Mouse (Mus musculus) ES-E14 (cell line): ENCODE results near the gene Zfp263. TPM values are rescaled to one million over a fixed set of nuclear protein-coding genes. Genes with fewer than 3 reads are reported as not detected.

Experiments used
- DNase-seq: peaks from one replicate; pipeline ENCODE4 v3.0.0-alpha.2; 2013; ENCODE audit warnings: low read depth, low spot score
- H3K27ac ChIP-seq: 2 replicates; pipeline ENCODE4 v1.5.1; 2012; ENCODE audit warnings: low read depth, mild to moderate bottlenecking, low read length, moderate library complexity, mixed read lengths; ENCODE audit not compliant: poor library complexity, insufficient read depth, severe bottlenecking
- H3K36me3 ChIP-seq: 2 replicates; pipeline ENCODE4 v1.6.1; 2012; ENCODE audit warnings: mild to moderate bottlenecking, low read length, moderate library complexity, mixed read lengths; ENCODE audit not compliant: control insufficient read depth, poor library complexity, insufficient read depth, severe bottlenecking
- H3K4me1 ChIP-seq, 2 experiments: fragments of 150-350 bp in 1 of 2; sonication (generic) in 1 of 2; 2 replicates each; pipeline ENCODE4 v1.6.1; 2012; ENCODE audit warnings: low read length in 2 of 2, mild to moderate bottlenecking in 1 of 2, mixed read lengths in 1 of 2; ENCODE audit not compliant: control insufficient read depth in 2 of 2, insufficient read depth in 2 of 2, poor library complexity in 1 of 2
- H3K4me3 ChIP-seq, 2 experiments: fragments of 150-350 bp in 1 of 2; sonication (generic) in 1 of 2; 2 replicates each; pipeline ENCODE4 v1.5.1; 2012; ENCODE audit warnings: low read length in 2 of 2, low read depth in 1 of 2, mild to moderate bottlenecking in 1 of 2, mixed read lengths in 1 of 2; ENCODE audit not compliant: insufficient read depth in 1 of 2, poor library complexity in 1 of 2, severe bottlenecking in 1 of 2
- H3K9ac ChIP-seq: 2 replicates; pipeline ENCODE4 v1.6.1; 2012; ENCODE audit warnings: low read depth, mild to moderate bottlenecking, low read length, mixed read lengths; ENCODE audit not compliant: poor library complexity, insufficient read depth, severe bottlenecking
- H3K9me3 ChIP-seq: fragments of 150-350 bp; sonication (generic); 2 replicates; pipeline ENCODE4 v1.6.1; 2012; ENCODE audit warnings: low read depth, mild to moderate bottlenecking, low read length; ENCODE audit not compliant: control insufficient read depth, insufficient read depth
- CHD2 ChIP-seq: IDR thresholded peaks from 2 replicates; pipeline ENCODE4 v1.6.1; 2014; ENCODE audit warnings: mild to moderate bottlenecking, low read depth, low read length, inconsistent platforms
- HCFC1 ChIP-seq: IDR thresholded peaks from 2 replicates; pipeline ENCODE4 v1.6.1; 2012; ENCODE audit warnings: low read length, inconsistent platforms, borderline replicate concordance; ENCODE audit not compliant: insufficient read depth
- MAFK ChIP-seq: IDR thresholded peaks from 2 replicates; pipeline ENCODE4 v1.6.1; 2014; ENCODE audit warnings: mild to moderate bottlenecking, low read depth, low read length, inconsistent platforms; ENCODE audit not compliant: insufficient read depth
- ZC3H11A ChIP-seq: IDR thresholded peaks from 2 replicates; pipeline ENCODE4 v1.6.1; 2012; ENCODE audit warnings: low read depth, mild to moderate bottlenecking, inconsistent platforms, low read length, borderline replicate concordance
- ZNF384 ChIP-seq: IDR thresholded peaks from 2 replicates; pipeline ENCODE4 v1.6.1; 2012; ENCODE audit warnings: low read depth, low read length, inconsistent platforms
- in situ Hi-C, 2 experiments: fragments of 600-800 bp; cut with MboI; formaldehyde crosslinking; loops; one replicate each; pipeline ENCODE4 v1.15.1; 2025; ENCODE audit warnings: low sequenced_read_pairs in 2 of 2, inconsistent platforms in 1 of 2; ENCODE audit not compliant: unreplicated experiment in 2 of 2
- total RNA-seq: library from RNA; depleted of rRNA; stranded (reverse); fragments of 300-350 nt; gene quantifications from 2 replicates; pipeline ENCODE4 v1.2.3, GENCODE M21; 2012; rRNA removed

The Zfp263 gene
- total RNA-seq = 25.4 and 27.5 TPM in 2 replicates

DNA sequence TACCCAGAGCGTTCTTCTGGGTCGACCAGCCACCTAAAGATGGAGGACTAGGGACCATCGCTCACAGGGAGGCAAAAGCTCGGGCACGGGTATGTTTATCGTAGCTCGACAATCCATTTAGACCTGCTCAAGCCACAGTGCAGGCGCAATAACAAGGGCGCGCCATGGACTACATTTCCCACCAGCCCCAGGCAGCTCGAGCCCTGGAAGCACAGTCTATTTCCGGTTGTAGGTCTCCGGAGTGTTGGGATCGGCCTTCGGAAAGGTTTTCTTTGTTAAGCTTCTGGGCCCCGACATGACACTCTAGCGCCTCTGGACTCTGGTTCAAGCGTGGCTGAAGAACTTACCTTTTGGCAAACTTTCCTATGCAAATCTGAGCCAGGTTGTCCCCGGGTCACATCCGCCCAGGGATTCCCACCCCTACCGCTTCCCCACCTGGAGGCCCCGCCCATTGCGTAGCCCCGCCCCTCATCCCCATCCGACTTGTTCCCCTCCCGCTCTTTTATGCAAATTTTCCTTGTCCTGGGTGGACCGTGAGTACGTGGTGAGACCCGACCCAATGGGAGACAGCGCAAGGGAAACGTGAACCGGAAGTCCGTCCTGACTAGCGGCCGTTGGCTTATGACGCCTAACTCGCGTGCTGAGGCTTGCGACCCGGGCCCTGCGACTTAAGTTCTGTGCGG is at the start of gene Zfp263:
Zfp263 (plus strand) TSS at position 591 of the 683 bp plus-strand sequence.
- H3K9ac ChIP-seq = peak within 1 kb of the TSS; percentile 78

DNA sequence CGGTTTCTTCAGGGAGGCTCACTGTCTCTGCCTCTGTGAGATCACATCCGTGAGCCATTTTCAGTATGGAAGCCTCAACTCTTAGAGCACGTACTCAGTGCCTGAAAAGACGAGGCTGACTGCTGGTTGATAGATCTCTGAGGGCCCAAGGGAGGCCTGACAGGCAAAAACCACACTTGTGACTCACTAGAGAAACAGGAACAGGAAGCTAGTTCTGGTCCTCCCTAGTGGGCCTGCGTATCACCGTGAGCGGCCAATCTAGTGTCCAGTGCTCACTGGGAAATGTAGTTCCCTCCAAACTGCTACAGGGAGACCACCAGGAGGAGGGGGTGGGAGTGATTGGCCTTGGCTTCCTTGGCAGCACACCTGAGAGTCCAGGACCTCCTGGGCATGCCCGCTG is 44.6 kb upstream of the Zfp263 start:
- no peak overlapping the region for H3K27ac ChIP-seq
- no peak overlapping the region for H3K9ac ChIP-seq
- TF ChIP-seq HCFC1 (0 out of 2 replicates have a peak, but pooled peaks have one; percentile 53), CHD2 (no peak)
- in situ Hi-C loops = no loop called here
- no peaks in the 10 kb centered on the region for H3K4me1 ChIP-seq
- no peak overlapping the region for H3K4me3 ChIP-seq
- H3K9me3 ChIP-seq = no peaks in the 10 kb centered on the region
- no peak for DNase-seq
- H3K36me3 ChIP-seq = no peaks in the 10 kb centered on the region

More for the DNA sequence above, at the start of gene Zfp263:
- TF ChIP-seq ZNF384 (no peak), HCFC1 (peak; percentile 92)
- peak; percentile 98 for DNase-seq
- Histone ChIP-seq H3K4me1 (peaks cover 0 to 5% of the 10 kb centered on the region in 2 experiments; a peak in 1 of 4 replicates), H3K4me3 (peak within 1 kb of the TSS; percentile 84 to 92), H3K9me3 (no peaks in the 10 kb centered on the region), H3K27ac (peak within 1 kb of the TSS; percentile 86), H3K36me3 (peaks cover 6% of the 10 kb centered on the region)
- in situ Hi-C loops = no loop called here

DNA sequence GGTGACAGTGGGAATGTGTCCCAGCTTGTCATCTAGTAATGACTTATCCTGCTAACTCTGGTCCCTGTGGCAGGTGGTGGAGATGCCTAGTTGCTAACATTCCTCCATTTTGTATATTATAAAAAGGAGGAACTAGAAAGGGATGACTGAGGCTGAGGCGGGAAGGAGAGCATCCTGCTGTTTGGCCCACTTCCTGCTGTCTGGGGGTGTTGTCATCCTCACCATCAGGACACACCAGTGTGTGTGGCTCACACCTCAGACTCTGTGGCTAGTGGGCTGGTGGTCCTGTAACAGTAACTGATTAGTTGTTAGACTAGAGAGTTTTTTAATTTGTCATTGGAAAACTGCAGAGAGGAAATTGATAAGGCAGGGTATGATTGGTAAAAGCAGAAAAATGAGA is 43.0 kb upstream of the Zfp263 start:
- no peaks in the 10 kb centered on the region for H3K4me1 ChIP-seq
- DNase-seq = no peak
- H3K36me3 ChIP-seq = no peaks in the 10 kb centered on the region
- no peaks in the 10 kb centered on the region for H3K9me3 ChIP-seq
- H3K27ac ChIP-seq = no peak overlapping the region
- no peak overlapping the region for H3K4me3 ChIP-seq
- H3K9ac ChIP-seq = no peak overlapping the region
- TF ChIP-seq ZNF384 (no peak), ZC3H11A (no peak), MAFK (no peak), CHD2 (no peak), HCFC1 (no peak)
- in situ Hi-C loops = no loop called here

DNA sequence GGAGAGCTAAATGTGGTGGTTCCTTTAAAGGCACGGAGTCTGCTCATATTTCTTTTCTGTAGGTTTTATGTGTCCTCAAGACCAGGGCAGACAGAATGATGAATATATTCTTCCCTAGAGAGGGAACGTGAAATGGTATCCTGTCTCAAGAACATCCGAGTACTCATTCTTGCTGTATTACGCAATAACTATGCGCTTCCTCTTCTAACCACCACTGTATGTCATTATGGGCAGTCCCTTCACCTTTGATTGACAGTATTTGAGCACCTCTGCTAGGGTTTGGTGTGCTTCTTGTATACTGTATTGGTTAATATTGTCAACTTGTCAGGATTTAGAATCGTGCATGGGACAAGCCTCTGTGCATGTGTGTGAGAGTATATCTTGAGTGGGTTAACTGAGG is 37.2 kb upstream of the Zfp263 start:
- H3K9ac ChIP-seq = no peak overlapping the region
- H3K4me3 ChIP-seq = no peak overlapping the region
- in situ Hi-C loops = no loop called here
- no peak overlapping the region for H3K27ac ChIP-seq
- no peaks in the 10 kb centered on the region for H3K4me1 ChIP-seq
- no peak for TF ChIP-seq CHD2
- TF ChIP-seq MAFK = no peak
- TF ChIP-seq ZNF384 = no peak
- TF ChIP-seq HCFC1 = no peak
- TF ChIP-seq ZC3H11A = no peak
- no peak for DNase-seq
- H3K36me3 ChIP-seq = no peaks in the 10 kb centered on the region
- H3K9me3 ChIP-seq = no peaks in the 10 kb centered on the region

DNA sequence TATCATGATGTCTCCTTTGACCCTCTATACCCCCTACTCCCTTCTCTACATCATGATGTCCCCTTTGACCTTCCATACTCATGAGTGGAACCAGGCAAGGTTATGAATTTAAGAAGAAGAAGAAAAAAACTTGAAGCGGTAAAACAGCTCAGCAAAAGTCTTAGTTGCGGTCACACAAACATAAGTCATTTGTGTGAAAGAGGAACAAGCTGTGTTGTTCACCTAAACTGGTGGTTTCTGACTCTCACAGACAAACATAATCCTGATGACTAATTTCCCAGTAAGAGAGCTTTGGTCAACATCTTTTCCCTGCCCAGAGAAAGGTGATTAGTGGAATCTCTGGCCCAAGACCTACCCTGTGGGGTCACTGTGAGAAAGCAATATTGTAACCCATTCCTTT is 29.2 kb upstream of the Zfp263 start:
- DNase-seq = no peak
- no peaks in the 10 kb centered on the region for H3K36me3 ChIP-seq
- no peaks in the 10 kb centered on the region for H3K9me3 ChIP-seq
- TF ChIP-seq HCFC1 (no peak), CHD2 (no peak), ZC3H11A (no peak), ZNF384 (no peak), MAFK (no peak)
- in situ Hi-C loops = no loop called here
- no peak overlapping the region for H3K4me3 ChIP-seq
- no peaks in the 10 kb centered on the region for H3K4me1 ChIP-seq
- no peak overlapping the region for H3K9ac ChIP-seq
- H3K27ac ChIP-seq = no peak overlapping the region
